Mouse (Mus musculus) heart, embryonic 16.5 days (tissue): ENCODE measurements around the gene Slc2a4. TPM values are rescaled to one million over a fixed set of nuclear protein-coding genes. Genes with fewer than 3 reads are reported as not detected.
A peak's percentile ranks its signal among the peaks of the same experiment; 100 is the strongest.
"Not testable (repeated sequence)": the region's sequence is repeated elsewhere in the genome, so short reads cannot be mapped to it uniquely, and the experiment has no call there.

ENCODE experiments used
- ATAC-seq: fragments of 200-750 bp; cut with Nextera tagmentation; replicated peaks from 2 replicates; pipeline ENCODE4 v1.8.0; 2017; ENCODE audit warnings: moderate number of reproducible peaks; ENCODE audit not compliant: insufficient read depth, low FRiP score; ENCODE audit errors: extremely low read depth
- H3K27ac ChIP-seq: fragments of 300-500 bp; sonication (generic); 2 replicates; pipeline ENCODE4 v1.5.1; 2014; ENCODE audit warnings: mild to moderate bottlenecking, low read length, control low read depth, moderate library complexity
- H3K27me3 ChIP-seq: fragments of 300-500 bp; sonication (generic); 2 replicates; pipeline ENCODE4 v1.6.1; 2014; ENCODE audit warnings: low read length, mixed read lengths; ENCODE audit not compliant: control insufficient read depth, insufficient read depth
- H3K36me3 ChIP-seq: fragments of 300-500 bp; sonication (generic); 2 replicates; pipeline ENCODE4 v1.6.1; 2014; ENCODE audit not compliant: control insufficient read depth, insufficient read depth
- H3K4me1 ChIP-seq: fragments of 300-500 bp; sonication (generic); 2 replicates; pipeline ENCODE4 v1.6.1; 2014; ENCODE audit warnings: low read length, mixed read lengths; ENCODE audit not compliant: control insufficient read depth, insufficient read depth
- H3K4me2 ChIP-seq: fragments of 300-500 bp; sonication (generic); 2 replicates; pipeline ENCODE4 v1.6.1; 2014; ENCODE audit warnings: low read depth, mild to moderate bottlenecking, control low read depth, low read length
- H3K4me3 ChIP-seq: fragments of 300-500 bp; sonication (generic); 2 replicates; pipeline ENCODE4 v1.5.1; 2014; ENCODE audit warnings: mild to moderate bottlenecking, control low read depth, low read length
- H3K9ac ChIP-seq: fragments of 300-500 bp; sonication (generic); 2 replicates; pipeline ENCODE4 v1.6.1; 2014; ENCODE audit warnings: low read length, control low read depth
- H3K9me3 ChIP-seq: fragments of 300-500 bp; sonication (generic); replicated peaks from 2 replicates; pipeline ENCODE4 v1.6.1; 2016; ENCODE audit warnings: low read length; ENCODE audit not compliant: control insufficient read depth
- WGBS: fragments of 180-500 bp; shearing (Covaris S2); extraction: QIAGEN DNeasy Blood & Tissue Kit; methylation state at CpG from one replicate; pipeline ENCODE4 v1.1.7; 2014; 5-methylcytosine and 5-hydroxymethylcytosine counted together
- polyA plus RNA-seq: library from polyadenylated mRNA; unstranded; fragments of >200 nt; fragmentation: Nextera tagmentation; extraction: Ambion mirVana; gene quantifications from 2 replicates; pipeline ENCODE4 v1.2.1, GENCODE M21; 2015

The Slc2a4 gene
- polyA plus RNA-seq, 1 experiment from 2014 or later: 58.4 TPM

GRCm38 (mm10) chr11:69965271-69966005 is 17.4 kb upstream of the Slc2a4 start:
- Histone ChIP-seq H3K4me1 (peaks cover 18% of the 10 kb centered on the region), H3K27me3 (peaks cover 49% of the 10 kb centered on the region), H3K36me3 (peaks cover 20% of the 10 kb centered on the region), H3K4me2 (peak overlapping the region; percentile 90), H3K9ac (peak overlapping the region; percentile 43), H3K9me3 (no peaks in the 10 kb centered on the region), H3K27ac (no peak overlapping the region; the same call in 1 of the 2 replicates), H3K4me3 (peak overlapping the region; percentile 54)
- 2% methylated on average over 49 of the region's 49 CpGs for WGBS
- ATAC-seq: no peak

GRCm38 (mm10) chr11:69964650-69965270 is 16.8 kb upstream of the Slc2a4 start, which contains the start of gene Cldn7:
Gene Cldn7, plus strand, starts transcription at chr11:69964779.
- no peak for ATAC-seq
- Histone ChIP-seq H3K4me1 (peaks cover 18% of the 10 kb centered on the region), H3K27ac (no peak within 1 kb of the TSS), H3K4me2 (peak within 1 kb of the TSS; percentile 47), H3K27me3 (peaks cover 49% of the 10 kb centered on the region), H3K9me3 (no peaks in the 10 kb centered on the region), H3K36me3 (peaks cover 13% of the 10 kb centered on the region), H3K4me3 (peak within 1 kb of the TSS; percentile 54), H3K9ac (peak within 1 kb of the TSS; percentile 43)
- WGBS: 11% methylated on average over 24 of the region's 24 CpGs

GRCm38 (mm10) chr11:69961841-69962240 is 13.9 kb upstream of the Slc2a4 start:
- no peak overlapping the region for H3K4me3 ChIP-seq
- H3K4me2 ChIP-seq: no peak overlapping the region
- no peaks in the 10 kb centered on the region for H3K36me3 ChIP-seq
- WGBS: 25% methylated on average over 5 of the region's 5 CpGs
- H3K27ac ChIP-seq: no peak overlapping the region
- peaks cover 15% of the 10 kb centered on the region for H3K4me1 ChIP-seq
- H3K9ac ChIP-seq: no peak overlapping the region
- H3K9me3 ChIP-seq: no peaks in the 10 kb centered on the region
- H3K27me3 ChIP-seq: peaks cover 44% of the 10 kb centered on the region
- ATAC-seq: no peak

- Histone ChIP-seq H3K4me2 (no peak overlapping the region), H3K27ac (no peak overlapping the region), H3K4me3 (no peak overlapping the region), H3K9me3 (no peaks in the 10 kb centered on the region), H3K4me1 (peaks cover 4% of the 10 kb centered on the region; the same call in 1 of the 2 replicates), H3K27me3 (peaks cover 33% of the 10 kb centered on the region), H3K36me3 (no peaks in the 10 kb centered on the region), H3K9ac (no peak overlapping the region)
- ATAC-seq: no peak
- WGBS: 35% methylated on average over 5 of the region's 5 CpGs
Observed at GRCm38 (mm10) chr11:69960616-69961015, 12.6 kb upstream of the Slc2a4 start.

- Histone ChIP-seq H3K4me2 (no peak overlapping the region), H3K27ac (no peak overlapping the region), H3K36me3 (no peaks in the 10 kb centered on the region), H3K4me3 (no peak overlapping the region), H3K27me3 (peaks cover 2% of the 10 kb centered on the region; the same call in 1 of the 2 replicates), H3K9me3 (no peaks in the 10 kb centered on the region), H3K4me1 (peaks cover 5% of the 10 kb centered on the region; the same call in 1 of the 2 replicates), H3K9ac (no peak overlapping the region)
- ATAC-seq: no peak
- 66% methylated on average over 1 of the region's 1 CpGs for WGBS
Observed at GRCm38 (mm10) chr11:69956218-69956617, 8.2 kb upstream of the Slc2a4 start.

GRCm38 (mm10) chr11:69955618-69956017 is 7.6 kb upstream of the Slc2a4 start:
- not testable (repeated sequence) for H3K27ac ChIP-seq, H3K4me1 ChIP-seq, ATAC-seq, H3K27me3 ChIP-seq, H3K4me2 ChIP-seq, H3K36me3 ChIP-seq, H3K4me3 ChIP-seq, H3K9ac ChIP-seq, H3K9me3 ChIP-seq
- 76% methylated on average over 4 of the region's 4 CpGs for WGBS

GRCm38 (mm10) chr11:69953267-69953915 is 5.4 kb upstream of the Slc2a4 start:
- Histone ChIP-seq H3K9me3 (no peaks in the 10 kb centered on the region), H3K27ac (no peak overlapping the region), H3K4me3 (no peak overlapping the region), H3K4me2 (no peak overlapping the region; the same call in 1 of the 2 replicates), H3K9ac (0 out of 2 replicates have a peak overlapping the region, but pooled peaks have one; percentile 20), H3K36me3 (no peaks in the 10 kb centered on the region), H3K27me3 (no peaks in the 10 kb centered on the region), H3K4me1 (peaks cover 9% of the 10 kb centered on the region)
- WGBS: 26% methylated on average over 11 of the region's 11 CpGs
- ATAC-seq: no peak

- ATAC-seq: no peak
Observed at GRCm38 (mm10) chr11:69952274-69952673, 4.3 kb upstream of the Slc2a4 start.

More at GRCm38 (mm10) chr11:69952274-69952673, 4.3 kb upstream of the Slc2a4 start:
- no peak overlapping the region for H3K9ac ChIP-seq
- no peaks in the 10 kb centered on the region for H3K9me3 ChIP-seq
- no peak overlapping the region for H3K4me2 ChIP-seq
- no peaks in the 10 kb centered on the region for H3K27me3 ChIP-seq
- no peak overlapping the region for H3K4me3 ChIP-seq
- 58% methylated on average over 1 of the region's 1 CpGs for WGBS
- H3K36me3 ChIP-seq: no peaks in the 10 kb centered on the region
- H3K27ac ChIP-seq: no peak overlapping the region
- peaks cover 9% of the 10 kb centered on the region for H3K4me1 ChIP-seq
